Mouse (Mus musculus): Measurements from ENCODE around the gene Itgae. TPM values are rescaled to one million over a fixed set of nuclear protein-coding genes. Genes with fewer than 3 reads are reported as not detected.

The Itgae gene
- polyA plus RNA-seq (2016; fragmentation: Nextera tagmentation; extraction: Ambion mirVana): 0.17 and 0.19 TPM in 2 replicates

DNA sequence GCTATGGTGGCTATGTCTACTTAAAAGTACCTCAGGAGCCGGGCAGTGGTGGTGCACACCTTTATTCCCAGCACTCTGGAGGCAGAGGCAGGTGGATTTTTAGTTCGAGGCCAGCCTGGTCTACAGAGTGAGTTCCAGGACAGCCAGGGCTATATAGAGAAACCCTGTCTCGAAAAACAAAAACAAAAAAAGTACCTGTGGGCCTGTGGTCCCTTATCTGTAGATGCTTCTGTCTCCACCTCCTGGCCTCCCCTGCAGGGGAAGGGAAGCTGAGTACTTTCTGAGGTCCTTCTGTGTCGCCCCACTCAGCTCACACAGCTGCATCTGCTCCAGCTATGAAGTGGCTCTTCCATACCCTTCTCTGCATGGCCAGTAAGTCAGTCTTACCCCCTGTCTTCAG lies at the start of gene Itgae:
Gene Itgae, plus strand, starts transcription at position 301 of the 400 bp plus-strand sequence.
- H3K27me3 ChIP-seq (replicated peaks): no peaks in the 10 kb centered on the region
- peaks cover 34% of the 10 kb centered on the region for H3K4me1 ChIP-seq (replicated peaks)
- no peak for ATAC-seq (ENCODE audit: insufficient number of reproducible peaks, low FRiP score)
- H3K4me2 ChIP-seq: no peak within 1 kb of the TSS
- H3K9me3 ChIP-seq (replicated peaks): no peaks in the 10 kb centered on the region
- H3K27ac ChIP-seq (ENCODE audit: poor library complexity, severe bottlenecking): no peak within 1 kb of the TSS
- H3K36me3 ChIP-seq: 0 out of 2 replicates have a peak, but pooled peaks cover 3% of the 10 kb centered on the region
- H3K4me3 ChIP-seq: no peak within 1 kb of the TSS
- H3K9ac ChIP-seq: no peak within 1 kb of the TSS
- WGBS: 75% methylated on average over 4 of the region's 4 CpGs

DNA sequence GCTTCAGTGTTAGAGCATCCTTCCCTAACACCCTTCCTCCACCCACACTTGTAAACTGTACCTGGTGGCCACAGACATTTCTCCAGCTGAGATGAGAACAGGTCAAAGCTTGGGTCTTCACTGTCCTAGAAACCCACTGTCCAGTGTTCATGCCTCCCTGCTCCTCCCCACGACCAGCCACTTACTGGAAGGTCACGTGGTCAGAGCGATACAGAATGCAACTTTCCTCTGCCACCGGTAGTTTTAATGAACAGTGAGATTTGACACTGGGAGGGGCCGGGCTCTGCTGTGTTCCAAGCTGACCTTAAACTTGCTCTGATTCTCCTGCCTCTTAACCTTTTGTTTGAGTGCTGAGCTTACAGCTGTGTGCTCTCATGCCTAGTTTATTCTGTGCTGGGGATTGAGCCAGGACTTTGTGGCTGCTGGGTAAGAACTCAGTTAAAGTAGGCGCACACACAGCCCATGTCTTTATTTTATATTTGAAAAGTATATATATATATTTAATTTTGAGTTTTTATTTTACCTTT lies 46.1 kb upstream of the Itgae start:
- H3K4me2 ChIP-seq: no peak overlapping the region
- WGBS: 47% methylated on average over 6 of the region's 6 CpGs
- H3K9ac ChIP-seq: 0 out of 2 replicates have a peak overlapping the region, but pooled peaks have one; percentile 3
- no peaks in the 10 kb centered on the region for H3K27me3 ChIP-seq (replicated peaks)
- H3K4me1 ChIP-seq (replicated peaks): peaks cover 10% of the 10 kb centered on the region
- no peaks in the 10 kb centered on the region for H3K9me3 ChIP-seq (replicated peaks)
- H3K4me3 ChIP-seq: no peak overlapping the region
- H3K36me3 ChIP-seq: no peaks in the 10 kb centered on the region
- no peak for ATAC-seq (ENCODE audit: insufficient number of reproducible peaks, low FRiP score)
- H3K27ac ChIP-seq (ENCODE audit: poor library complexity, severe bottlenecking): no peak overlapping the region

DNA sequence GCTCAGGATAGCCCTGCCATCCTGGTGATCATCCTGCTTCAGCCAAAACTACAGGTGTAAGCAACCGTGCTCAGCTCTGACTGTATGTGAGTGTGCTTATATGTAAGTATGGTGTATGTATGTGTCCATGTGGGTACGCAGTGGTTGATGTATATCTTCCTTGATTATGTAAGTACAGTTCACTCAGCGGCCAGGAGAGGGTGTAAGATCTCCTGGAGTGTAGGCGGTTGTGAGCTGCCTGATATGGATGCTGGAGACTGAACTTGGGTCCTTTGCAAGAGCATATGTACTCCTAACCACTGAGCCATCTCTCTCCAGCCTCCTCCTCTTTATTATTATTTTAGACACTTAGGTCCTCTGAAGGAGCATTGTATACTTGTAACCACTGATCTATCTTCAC lies 45.6 kb upstream of the Itgae start:
- no peak overlapping the region for H3K4me2 ChIP-seq
- peaks cover 1% of the 10 kb centered on the region; the same call in 1 of the 2 replicates for H3K36me3 ChIP-seq
- H3K9me3 ChIP-seq (replicated peaks): no peaks in the 10 kb centered on the region
- ATAC-seq (ENCODE audit: insufficient number of reproducible peaks, low FRiP score): no peak
- no peak overlapping the region for H3K9ac ChIP-seq
- no peak overlapping the region for H3K27ac ChIP-seq (ENCODE audit: poor library complexity, severe bottlenecking)
- H3K4me1 ChIP-seq (replicated peaks): peaks cover 13% of the 10 kb centered on the region
- H3K4me3 ChIP-seq: no peak overlapping the region
- WGBS: 68% methylated on average over 4 of the region's 4 CpGs
- H3K27me3 ChIP-seq (replicated peaks): no peaks in the 10 kb centered on the region

- under 1% methylated on average over 39 of the region's 39 CpGs for WGBS
Measured at GRCm38 (mm10) chr11:73047542-73047996, 42.8 kb upstream of the Itgae start, which contains the start of gene Ncbp3. Gene Ncbp3 (plus strand): TSS chr11:73047783.

DNA sequence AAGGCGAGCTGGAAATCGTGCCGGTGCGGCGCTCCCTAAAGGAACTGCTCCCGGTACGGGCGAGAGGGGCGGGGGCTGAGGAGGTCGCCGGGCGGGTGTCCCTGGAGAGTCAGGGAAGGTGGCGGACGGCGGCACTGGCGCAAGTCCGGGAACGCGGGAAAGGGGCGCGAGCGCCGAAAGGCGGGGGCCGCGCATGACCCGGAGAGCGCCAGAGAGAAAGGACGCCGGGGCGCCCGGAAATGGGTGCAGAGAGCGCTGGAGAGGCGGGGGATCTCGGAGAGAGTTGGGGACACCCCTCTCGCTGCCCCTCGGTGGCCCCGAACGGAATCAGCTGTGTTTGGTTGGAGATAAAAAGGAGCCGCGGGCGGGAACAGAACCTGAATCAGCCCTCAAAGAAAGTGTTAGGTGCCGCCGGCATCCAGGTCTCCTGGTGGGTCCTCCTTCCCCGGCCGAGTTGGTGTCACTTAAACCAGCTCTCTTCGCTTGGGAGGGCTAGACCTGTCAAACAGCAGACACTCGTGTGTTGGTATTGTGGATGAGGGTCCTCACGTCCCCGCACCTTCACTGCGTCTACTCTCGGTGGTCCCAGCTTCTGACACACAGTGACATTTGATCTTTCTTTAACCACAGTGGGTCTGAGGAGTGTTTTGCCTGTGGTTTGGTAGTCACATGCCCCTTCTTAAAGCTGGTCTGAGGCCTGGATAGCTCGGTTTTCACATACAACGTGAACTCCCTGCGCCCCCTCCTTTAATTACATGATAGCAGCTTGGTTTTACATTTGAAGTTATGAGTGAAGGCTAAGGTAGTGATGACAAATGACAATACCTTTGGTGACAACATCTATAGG lies 42.1 kb upstream of the Itgae start:
- H3K4me3 ChIP-seq: peak overlapping the region; percentile 94
- H3K27ac ChIP-seq (ENCODE audit: poor library complexity, severe bottlenecking): peak overlapping the region; percentile 92
- peak; percentile 71 for ATAC-seq (ENCODE audit: insufficient number of reproducible peaks, low FRiP score)
- H3K4me1 ChIP-seq (replicated peaks): peaks cover 19% of the 10 kb centered on the region
- H3K4me2 ChIP-seq: peak overlapping the region; percentile 98
- H3K9ac ChIP-seq: peak overlapping the region; percentile 97
- no peaks in the 10 kb centered on the region for H3K27me3 ChIP-seq (replicated peaks)
- H3K36me3 ChIP-seq: peaks cover 20% of the 10 kb centered on the region
- 1% methylated on average over 55 of the region's 55 CpGs for WGBS
- no peaks in the 10 kb centered on the region for H3K9me3 ChIP-seq (replicated peaks)

More at GRCm38 (mm10) chr11:73047542-73047996, 42.8 kb upstream of the Itgae start, which contains the start of gene Ncbp3:
- Histone ChIP-seq H3K4me2 (peak within 1 kb of the TSS; percentile 98), H3K9me3 (replicated peaks) (no peaks in the 10 kb centered on the region), H3K4me3 (peak within 1 kb of the TSS; percentile 94), H3K27me3 (replicated peaks) (no peaks in the 10 kb centered on the region), H3K36me3 (peaks cover 18% of the 10 kb centered on the region), H3K9ac (peak within 1 kb of the TSS; percentile 97), H3K27ac (ENCODE audit: poor library complexity, severe bottlenecking) (peak within 1 kb of the TSS; percentile 92), H3K4me1 (replicated peaks) (peaks cover 17% of the 10 kb centered on the region)
- peak; percentile 94 for ATAC-seq (ENCODE audit: insufficient number of reproducible peaks, low FRiP score)

- Histone ChIP-seq H3K4me1 (replicated peaks) (peaks cover 19% of the 10 kb centered on the region), H3K27ac (ENCODE audit: poor library complexity, severe bottlenecking) (0 out of 2 replicates have a peak overlapping the region, but pooled peaks have one; percentile 2), H3K4me3 (peak overlapping the region; percentile 94), H3K27me3 (replicated peaks) (no peaks in the 10 kb centered on the region), H3K9me3 (replicated peaks) (no peaks in the 10 kb centered on the region), H3K9ac (peak overlapping the region; percentile 97), H3K36me3 (peaks cover 31% of the 10 kb centered on the region), H3K4me2 (peak overlapping the region; percentile 98)
- no peak for ATAC-seq (ENCODE audit: insufficient number of reproducible peaks, low FRiP score)
- WGBS: 5% methylated on average over 4 of the region's 4 CpGs
Measured at GRCm38 (mm10) chr11:73049335-73049734, 41.0 kb upstream of the Itgae start.

GRCm38 (mm10) chr11:73052795-73053194 lies 37.6 kb upstream of the Itgae start:
- ATAC-seq (ENCODE audit: insufficient number of reproducible peaks, low FRiP score): no peak
- no peak overlapping the region for H3K4me2 ChIP-seq
- H3K27me3 ChIP-seq (replicated peaks): no peaks in the 10 kb centered on the region
- 69% methylated on average over 1 of the region's 1 CpGs for WGBS
- H3K27ac ChIP-seq (ENCODE audit: poor library complexity, severe bottlenecking): peak overlapping the region; percentile 25; the same call in 1 of the 2 replicates
- peaks cover 24% of the 10 kb centered on the region for H3K4me1 ChIP-seq (replicated peaks)
- peaks cover 64% of the 10 kb centered on the region for H3K36me3 ChIP-seq
- no peak overlapping the region for H3K4me3 ChIP-seq
- no peak overlapping the region for H3K9ac ChIP-seq
- H3K9me3 ChIP-seq (replicated peaks): no peaks in the 10 kb centered on the region

GRCm38 (mm10) chr11:73057701-73058100 lies 32.7 kb upstream of the Itgae start:
- no peak for ATAC-seq (ENCODE audit: insufficient number of reproducible peaks, low FRiP score)
- WGBS: 43% methylated on average over 5 of the region's 5 CpGs
- peaks cover 71% of the 10 kb centered on the region for H3K36me3 ChIP-seq

DNA sequence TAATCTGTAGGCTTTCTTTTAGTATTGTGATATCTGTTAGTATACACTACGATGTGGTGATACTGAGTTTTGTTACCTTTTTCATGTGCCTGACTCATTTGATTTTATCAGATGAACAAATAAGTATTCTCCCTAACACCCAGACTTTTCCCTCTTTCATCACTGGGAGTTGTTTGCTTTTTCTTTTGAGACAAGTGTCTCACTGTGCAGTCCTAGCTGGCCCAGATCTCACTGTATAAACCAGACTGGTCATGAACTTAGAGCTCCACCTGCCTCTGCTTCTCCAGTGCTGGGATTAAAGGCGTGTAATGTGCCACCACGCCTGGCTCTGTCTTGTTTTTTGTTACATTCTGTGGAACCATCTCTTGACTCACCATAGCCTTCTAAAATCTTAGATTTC lies 30.8 kb upstream of the Itgae start:
- no peak overlapping the region for H3K9ac ChIP-seq
- H3K4me2 ChIP-seq: no peak overlapping the region
- no peak for ATAC-seq (ENCODE audit: insufficient number of reproducible peaks, low FRiP score)
- no peaks in the 10 kb centered on the region for H3K9me3 ChIP-seq (replicated peaks)
- H3K4me3 ChIP-seq: no peak overlapping the region
- H3K36me3 ChIP-seq: peaks cover 59% of the 10 kb centered on the region
- 89% methylated on average over 3 of the region's 3 CpGs for WGBS
- peaks cover 13% of the 10 kb centered on the region for H3K4me1 ChIP-seq (replicated peaks)
- H3K27ac ChIP-seq (ENCODE audit: poor library complexity, severe bottlenecking): no peak overlapping the region
- no peaks in the 10 kb centered on the region for H3K27me3 ChIP-seq (replicated peaks)

More at GRCm38 (mm10) chr11:73057701-73058100, 32.7 kb upstream of the Itgae start:
- H3K27ac ChIP-seq (ENCODE audit: poor library complexity, severe bottlenecking): no peak overlapping the region
- no peak overlapping the region for H3K4me2 ChIP-seq
- H3K9me3 ChIP-seq (replicated peaks): no peaks in the 10 kb centered on the region
- H3K4me1 ChIP-seq (replicated peaks): peaks cover 11% of the 10 kb centered on the region
- H3K4me3 ChIP-seq: no peak overlapping the region
- no peaks in the 10 kb centered on the region for H3K27me3 ChIP-seq (replicated peaks)
- H3K9ac ChIP-seq: no peak overlapping the region

DNA sequence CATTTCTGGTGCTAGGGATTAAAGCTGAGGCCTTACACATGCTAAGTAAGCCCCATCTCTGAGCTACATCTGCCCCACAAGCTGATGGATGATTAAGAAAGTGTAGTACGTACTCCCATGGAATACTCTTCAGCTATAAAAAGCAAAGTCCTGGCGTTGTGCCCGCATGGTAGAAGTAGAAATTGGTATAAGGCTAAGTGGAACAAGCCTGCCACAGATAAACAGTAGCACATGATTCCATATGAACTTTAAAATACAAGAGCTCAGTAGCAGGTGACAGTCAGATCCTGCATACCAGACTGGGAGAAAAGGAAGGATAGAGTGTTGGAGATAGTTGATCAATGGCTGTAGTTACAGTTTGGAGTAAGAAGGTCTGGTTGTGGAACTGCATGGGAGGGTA lies 29.0 kb upstream of the Itgae start:
- H3K4me3 ChIP-seq: no peak overlapping the region
- no peaks in the 10 kb centered on the region for H3K9me3 ChIP-seq (replicated peaks)
- H3K36me3 ChIP-seq: peaks cover 50% of the 10 kb centered on the region
- no peak for ATAC-seq (ENCODE audit: insufficient number of reproducible peaks, low FRiP score)
- no peak overlapping the region for H3K9ac ChIP-seq
- H3K4me2 ChIP-seq: no peak overlapping the region
- no peak overlapping the region for H3K27ac ChIP-seq (ENCODE audit: poor library complexity, severe bottlenecking)
- H3K27me3 ChIP-seq (replicated peaks): no peaks in the 10 kb centered on the region
- H3K4me1 ChIP-seq (replicated peaks): peaks cover 13% of the 10 kb centered on the region
- WGBS: 67% methylated on average over 3 of the region's 3 CpGs

DNA sequence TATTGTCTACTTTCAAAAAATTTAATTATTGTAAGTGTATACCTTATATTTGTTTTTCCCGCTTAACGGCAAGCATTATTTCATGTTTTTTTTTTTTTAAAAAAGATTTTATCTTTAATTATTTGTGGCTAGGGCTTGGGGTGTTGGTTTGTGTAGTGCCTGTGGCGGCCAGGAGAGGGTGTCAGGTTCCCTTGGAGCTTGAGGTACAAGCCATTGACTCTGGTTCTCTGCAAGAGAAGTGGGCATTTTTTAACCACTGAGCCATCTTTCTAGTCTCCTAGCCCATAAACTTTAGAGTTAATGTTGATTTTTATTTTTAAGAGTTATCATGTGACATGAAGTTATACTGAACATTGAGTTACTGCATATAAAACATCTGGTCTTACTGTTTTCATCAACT lies 18.5 kb upstream of the Itgae start:
- no peak overlapping the region for H3K4me3 ChIP-seq
- ATAC-seq (ENCODE audit: insufficient number of reproducible peaks, low FRiP score): no peak
- H3K27me3 ChIP-seq (replicated peaks): no peaks in the 10 kb centered on the region
- H3K36me3 ChIP-seq: peaks cover 79% of the 10 kb centered on the region
- no peaks in the 10 kb centered on the region for H3K4me1 ChIP-seq (replicated peaks)
- H3K4me2 ChIP-seq: no peak overlapping the region
- H3K9ac ChIP-seq: no peak overlapping the region
- H3K9me3 ChIP-seq (replicated peaks): no peaks in the 10 kb centered on the region
- 77% methylated on average over 3 of the region's 3 CpGs for WGBS
- H3K27ac ChIP-seq (ENCODE audit: poor library complexity, severe bottlenecking): no peak overlapping the region
